Mouse (Mus musculus): ENCODE results near the gene Slc13a1. TPM values are rescaled to one million over a fixed set of nuclear protein-coding genes. Genes with fewer than 3 reads are reported as not detected.

Slc13a1 gene
- polyA plus RNA-seq, 1 experiment from 2014 or later, result not detected

DNA sequence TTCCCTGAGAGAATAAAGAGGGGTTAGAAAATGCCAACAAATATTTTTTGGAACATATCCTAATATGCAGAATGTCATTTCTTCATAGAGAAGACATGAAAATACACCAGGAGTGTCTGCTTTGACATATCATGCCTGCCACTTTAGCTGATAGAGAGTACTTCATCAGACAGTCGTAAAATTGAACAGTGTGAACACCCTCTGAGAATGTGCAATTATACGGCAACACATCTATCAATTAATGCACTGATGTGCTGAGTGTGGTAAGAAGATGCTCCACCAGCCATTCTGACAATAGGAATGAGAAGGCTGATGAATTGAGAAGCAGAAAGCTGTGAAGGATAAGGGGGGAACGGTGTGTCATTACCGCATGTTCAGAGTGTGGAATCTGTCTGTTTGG, 95.1 kb downstream of the Slc13a1 start:
- Histone ChIP-seq H3K4me2 (no peak overlapping the region), H3K9ac (no peak overlapping the region), H3K4me1 (replicated peaks) (no peaks in the 10 kb centered on the region), H3K27me3 (no peaks in the 10 kb centered on the region), H3K27ac (no peak overlapping the region), H3K4me3 (replicated peaks) (no peak overlapping the region), H3K9me3 (replicated peaks) (no peaks in the 10 kb centered on the region), H3K36me3 (no peaks in the 10 kb centered on the region)
- no peak for DNase-seq
- no peak for ATAC-seq (ENCODE audit: low read depth)
- WGBS (ENCODE audit: insufficient replicate concordance), result 58% methylated on average over 4 of the region's 4 CpGs

DNA sequence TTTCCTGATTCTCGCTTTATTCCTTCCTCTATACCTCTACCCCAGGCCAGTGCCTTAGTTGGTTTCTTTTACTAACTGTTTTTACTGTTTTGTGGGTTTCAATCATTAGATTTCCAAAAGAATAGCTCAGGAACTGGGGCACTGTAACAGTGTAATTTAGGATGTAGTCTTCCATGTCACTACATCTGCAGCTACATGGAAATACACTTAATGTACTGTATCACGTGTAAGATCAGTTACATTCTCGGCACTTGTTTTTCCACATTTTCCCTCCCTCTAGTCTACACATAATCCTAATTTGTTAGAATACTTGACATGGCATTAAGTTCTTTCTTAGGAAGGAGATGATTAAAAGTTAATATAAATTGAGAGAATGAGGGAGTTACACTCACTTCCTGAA, 108.1 kb downstream of the Slc13a1 start:
- H3K36me3 ChIP-seq, result no peaks in the 10 kb centered on the region

GRCm38 (mm10) chr6:24055086-24055485, 112.8 kb downstream of the Slc13a1 start:
- Histone ChIP-seq H3K9ac (no peak overlapping the region), H3K9me3 (replicated peaks) (no peaks in the 10 kb centered on the region), H3K36me3 (no peaks in the 10 kb centered on the region), H3K4me2 (no peak overlapping the region), H3K27ac (no peak overlapping the region), H3K4me1 (replicated peaks) (no peaks in the 10 kb centered on the region), H3K27me3 (no peaks in the 10 kb centered on the region), H3K4me3 (replicated peaks) (no peak overlapping the region)
- ATAC-seq (ENCODE audit: low read depth), result no peak
- no peak for DNase-seq
- 58% methylated on average over 4 of the region's 4 CpGs for WGBS (ENCODE audit: insufficient replicate concordance)

More for the DNA sequence above, 108.1 kb downstream of the Slc13a1 start:
- Histone ChIP-seq H3K27me3 (no peaks in the 10 kb centered on the region), H3K9ac (no peak overlapping the region), H3K4me1 (replicated peaks) (no peaks in the 10 kb centered on the region), H3K9me3 (replicated peaks) (no peaks in the 10 kb centered on the region), H3K4me2 (no peak overlapping the region), H3K27ac (no peak overlapping the region), H3K4me3 (replicated peaks) (no peak overlapping the region)
- ATAC-seq (ENCODE audit: low read depth), result no peak
- no peak for DNase-seq
- 72% methylated on average over 3 of the region's 3 CpGs for WGBS (ENCODE audit: insufficient replicate concordance)

DNA sequence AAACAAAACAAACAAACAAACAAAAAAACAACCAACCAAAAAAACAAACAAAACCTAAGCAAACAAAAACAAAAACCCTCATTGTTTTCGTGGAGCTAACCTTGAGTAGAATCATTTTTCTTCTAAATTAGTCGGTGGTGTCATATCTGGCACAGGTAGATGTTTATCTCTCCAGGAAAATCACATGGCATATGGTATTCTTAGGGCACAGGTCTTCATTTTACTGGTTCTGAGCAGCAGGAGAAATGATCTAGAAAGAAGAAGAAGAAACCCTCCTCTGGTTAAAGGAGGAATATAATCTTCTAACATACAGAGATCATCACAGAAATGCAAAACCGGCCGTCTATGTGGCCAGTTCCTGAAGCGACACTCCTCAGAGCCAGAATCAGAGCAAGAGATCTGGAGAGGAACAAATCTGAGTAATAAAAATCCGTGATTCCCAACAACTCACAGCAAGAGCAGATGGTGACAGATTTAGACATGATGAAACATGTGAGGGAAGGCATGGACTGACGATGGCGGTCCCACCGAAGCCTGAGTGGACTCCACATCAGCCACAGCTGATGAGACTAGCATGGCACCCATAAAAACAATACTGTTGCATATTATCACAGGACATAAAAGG, 113.7 kb downstream of the Slc13a1 start:
- Histone ChIP-seq H3K27me3 (no peaks in the 10 kb centered on the region), H3K4me1 (replicated peaks) (no peaks in the 10 kb centered on the region), H3K9ac (no peak overlapping the region), H3K4me3 (replicated peaks) (no peak overlapping the region), H3K4me2 (no peak overlapping the region), H3K27ac (no peak overlapping the region), H3K36me3 (no peaks in the 10 kb centered on the region), H3K9me3 (replicated peaks) (no peaks in the 10 kb centered on the region)
- 68% methylated on average over 9 of the region's 9 CpGs for WGBS (ENCODE audit: insufficient replicate concordance)
- ATAC-seq (ENCODE audit: low read depth) (no peak), DNase-seq (no peak)

DNA sequence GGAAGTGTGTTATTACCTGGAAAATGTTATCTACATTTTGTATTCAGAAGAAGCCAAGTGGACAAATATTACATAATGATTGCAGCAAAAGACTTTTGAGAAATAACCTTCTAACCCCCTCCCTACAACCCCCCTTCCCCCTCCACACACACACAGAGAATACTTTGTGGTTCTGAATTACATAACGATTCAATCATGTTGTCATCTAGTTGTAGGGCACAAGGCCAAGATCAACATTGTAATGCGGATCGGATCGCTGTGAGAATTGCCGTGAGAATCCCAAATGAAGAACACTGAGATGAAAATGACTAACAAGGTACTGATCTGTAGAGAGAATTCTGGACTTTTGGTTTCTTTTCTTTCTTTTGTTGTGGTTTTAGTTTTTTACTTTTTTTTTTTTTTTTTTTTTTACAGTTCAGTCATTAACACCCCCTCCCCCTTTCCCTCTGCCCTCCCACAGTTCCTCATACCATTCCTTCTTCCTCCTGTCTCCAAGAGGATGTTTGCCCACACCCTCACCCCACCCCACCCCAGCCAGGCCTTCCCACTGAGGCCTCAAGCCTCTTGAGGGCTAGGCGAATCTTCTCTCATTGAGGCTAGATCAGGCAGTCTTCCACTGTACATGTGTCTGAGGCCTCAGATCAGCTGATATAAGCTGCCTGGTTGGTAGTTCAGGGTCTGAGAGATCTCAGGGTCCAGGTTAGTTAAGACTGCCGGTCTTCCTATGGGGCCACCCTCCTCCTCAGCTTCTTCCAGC, 120.7 kb downstream of the Slc13a1 start:
- H3K9ac ChIP-seq, result no peak overlapping the region
- no peak overlapping the region for H3K4me2 ChIP-seq
- H3K27ac ChIP-seq, result no peak overlapping the region
- no peak for DNase-seq
- no peaks in the 10 kb centered on the region for H3K36me3 ChIP-seq
- ATAC-seq (ENCODE audit: low read depth), result no peak
- no peak overlapping the region for H3K4me3 ChIP-seq (replicated peaks)
- no peaks in the 10 kb centered on the region for H3K27me3 ChIP-seq
- WGBS (ENCODE audit: insufficient replicate concordance), result 69% methylated on average over 7 of the region's 7 CpGs
- H3K9me3 ChIP-seq (replicated peaks), result no peaks in the 10 kb centered on the region
- no peaks in the 10 kb centered on the region for H3K4me1 ChIP-seq (replicated peaks)

DNA sequence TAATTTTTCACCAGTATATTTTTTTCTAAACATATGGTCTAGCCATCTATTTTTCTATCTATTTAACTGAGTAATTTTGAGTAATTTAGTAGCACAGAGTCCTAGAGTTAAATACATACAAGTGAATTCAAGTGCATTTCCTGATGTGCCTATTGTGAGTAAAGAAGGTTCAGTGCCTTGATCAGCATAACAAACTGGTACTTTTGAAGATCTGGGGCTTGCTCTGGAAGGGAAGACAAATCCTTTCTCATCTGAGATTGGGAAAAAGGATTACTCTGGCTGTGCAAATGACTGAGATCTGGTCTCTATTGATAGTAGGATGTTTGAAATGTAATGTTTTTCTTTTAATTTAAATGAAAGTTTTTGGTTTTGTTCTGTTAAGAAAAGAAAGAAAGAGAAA, 124.4 kb downstream of the Slc13a1 start:
- H3K27me3 ChIP-seq, result no peaks in the 10 kb centered on the region
- no peaks in the 10 kb centered on the region for H3K4me1 ChIP-seq (replicated peaks)
- no peak overlapping the region for H3K9ac ChIP-seq
- DNase-seq (no peak), ATAC-seq (ENCODE audit: low read depth) (no peak)
- H3K27ac ChIP-seq, result no peak overlapping the region
- H3K36me3 ChIP-seq, result no peaks in the 10 kb centered on the region
- H3K4me2 ChIP-seq, result no peak overlapping the region
- no peaks in the 10 kb centered on the region for H3K9me3 ChIP-seq (replicated peaks)
- no peak overlapping the region for H3K4me3 ChIP-seq (replicated peaks)

Small RNA genes within 50 kb of the gene (microRNA-seq; reads per million reads assigned to microRNA genes)
- gene Gm26386, result not detected

Other genes starting within 250 kb of the Slc13a1 start
- not detected in 2 replicates for gene Tas2r118, start 198.0 kb downstream of the Slc13a1 start, polyA plus RNA-seq (2015; fragmentation: Nextera tagmentation; extraction: Ambion mirVana)